Mouse (Mus musculus) bone marrow, adult 2 months (tissue): ENCODE results near the gene Atf7.

ENCODE experiments used
- CTCF ChIP-seq: fragments of 200-500 bp; IDR thresholded peaks from 2 replicates; pipeline ENCODE4 v1.5.1; 2011; ENCODE audit warnings: low read length, control low read depth; ENCODE audit not compliant: control insufficient read depth, insufficient read depth
- POLR2A ChIP-seq: fragments of 200-500 bp; IDR thresholded peaks from 2 replicates; pipeline ENCODE4 v1.6.1; 2011; ENCODE audit warnings: low read depth, mild to moderate bottlenecking, control low read depth, low read length, borderline replicate concordance; ENCODE audit not compliant: control insufficient read depth

- TF ChIP-seq CTCF (no peak), POLR2A (no peak)
These were observed 834 bp downstream of the Atf7 start for GRCm38 (mm10) chr15:102624291-102624969.
